Mouse (Mus musculus) liver, embryonic 11.5 days (tissue): Measurements from ENCODE around the gene Supt3. TPM values are rescaled to one million over a fixed set of nuclear protein-coding genes. Genes with fewer than 3 reads are reported as not detected.

Experiments
- ATAC-seq: fragments of 200-750 bp; cut with Nextera tagmentation; replicated peaks from 2 replicates; pipeline ENCODE4 v1.8.0; 2017; ENCODE audit warnings: moderate number of reproducible peaks, mild to moderate bottlenecking, moderate TSS enrichment, moderate library complexity; ENCODE audit not compliant: low FRiP score
- DNase-seq: peaks from one replicate; pipeline ENCODE4 v3.0.0-alpha.2; 2017; ENCODE audit warnings: low spot score
- H3K27ac ChIP-seq: fragments of 300-500 bp; sonication (generic); 2 replicates; pipeline ENCODE4 v1.5.1; 2014; ENCODE audit warnings: mild to moderate bottlenecking, low read depth, low read length, control low read depth
- H3K27me3 ChIP-seq: fragments of 300-500 bp; sonication (generic); replicated peaks from 2 replicates; pipeline ENCODE4 v1.6.1; 2014; ENCODE audit warnings: low read length, mixed read lengths; ENCODE audit not compliant: control insufficient read depth, insufficient read depth
- H3K36me3 ChIP-seq: fragments of 300-500 bp; sonication (generic); 2 replicates; pipeline ENCODE4 v1.6.1; 2014; ENCODE audit warnings: mild to moderate bottlenecking, low read length, moderate library complexity, mixed read lengths; ENCODE audit not compliant: control insufficient read depth, insufficient read depth
- H3K4me1 ChIP-seq: fragments of 300-500 bp; sonication (generic); replicated peaks from 2 replicates; pipeline ENCODE4 v1.6.1; 2014; ENCODE audit warnings: low read length, mixed read lengths; ENCODE audit not compliant: control insufficient read depth, insufficient read depth
- H3K4me2 ChIP-seq: fragments of 300-500 bp; sonication (generic); 2 replicates; pipeline ENCODE4 v1.6.1; 2014; ENCODE audit warnings: mild to moderate bottlenecking, control low read depth, moderate library complexity
- H3K4me3 ChIP-seq: fragments of 300-500 bp; sonication (generic); 2 replicates; pipeline ENCODE4 v1.5.1; 2014; ENCODE audit warnings: low read depth, low read length, control low read depth
- H3K9ac ChIP-seq: fragments of 300-500 bp; sonication (generic); 2 replicates; pipeline ENCODE4 v1.6.1; 2014; ENCODE audit warnings: low read depth, low read length, control low read depth
- H3K9me3 ChIP-seq: fragments of 300-500 bp; sonication (generic); 2 replicates; pipeline ENCODE4 v1.6.1; 2016; ENCODE audit warnings: low read length, inconsistent platforms, mixed read lengths; ENCODE audit not compliant: control insufficient read depth
- WGBS: fragments of 180-500 bp; shearing (Covaris S2); extraction: QIAGEN DNeasy Blood & Tissue Kit; methylation state at CpG from one replicate; pipeline ENCODE4 v1.1.7; 2014; 5-methylcytosine and 5-hydroxymethylcytosine counted together
- polyA plus RNA-seq: library from polyadenylated mRNA; unstranded; fragments of >200 nt; fragmentation: Nextera tagmentation; extraction: Ambion mirVana; gene quantifications from 2 replicates; pipeline ENCODE4 v1.2.1, GENCODE M21; 2014

The Supt3 gene
- polyA plus RNA-seq, 1 experiment from 2014 or later = 17.7 TPM

GRCm38 (mm10) chr17:44827964-44828363 is 51.0 kb downstream of the Supt3 start:
- H3K27me3 ChIP-seq = no peaks in the 10 kb centered on the region
- H3K27ac ChIP-seq = no peak overlapping the region
- H3K4me2 ChIP-seq = no peak overlapping the region; the same call in 1 of the 2 replicates
- no peaks in the 10 kb centered on the region for H3K9me3 ChIP-seq
- no peak overlapping the region for H3K9ac ChIP-seq
- H3K4me1 ChIP-seq = peaks cover 12% of the 10 kb centered on the region
- no peak overlapping the region for H3K4me3 ChIP-seq
- H3K36me3 ChIP-seq = no peaks in the 10 kb centered on the region
- ATAC-seq = peak; percentile 91
- WGBS = 66% methylated on average over 4 of the region's 4 CpGs
- DNase-seq = no peak

GRCm38 (mm10) chr17:44829587-44829986 is 52.6 kb downstream of the Supt3 start:
- DNase-seq = no peak
- no peak overlapping the region for H3K4me2 ChIP-seq

GRCm38 (mm10) chr17:44831201-44831600 is 54.2 kb downstream of the Supt3 start:
- no peak for ATAC-seq
- no peak overlapping the region for H3K9ac ChIP-seq
- 29% methylated on average over 1 of the region's 1 CpGs for WGBS

More at GRCm38 (mm10) chr17:44829587-44829986, 52.6 kb downstream of the Supt3 start:
- ATAC-seq = no peak
- Histone ChIP-seq H3K4me1 (peaks cover 12% of the 10 kb centered on the region), H3K4me3 (no peak overlapping the region), H3K9me3 (no peaks in the 10 kb centered on the region), H3K27me3 (no peaks in the 10 kb centered on the region), H3K9ac (no peak overlapping the region), H3K27ac (no peak overlapping the region), H3K36me3 (no peaks in the 10 kb centered on the region)
- WGBS = 64% methylated on average over 3 of the region's 3 CpGs

GRCm38 (mm10) chr17:44842184-44842583 is 65.2 kb downstream of the Supt3 start:
- Histone ChIP-seq H3K4me1 (no peaks in the 10 kb centered on the region), H3K9ac (no peak overlapping the region), H3K36me3 (no peaks in the 10 kb centered on the region), H3K27me3 (no peaks in the 10 kb centered on the region), H3K27ac (no peak overlapping the region), H3K4me3 (no peak overlapping the region), H3K9me3 (no peaks in the 10 kb centered on the region), H3K4me2 (no peak overlapping the region)
- no peak for DNase-seq
- no peak for ATAC-seq
- 78% methylated on average over 4 of the region's 4 CpGs for WGBS

More at GRCm38 (mm10) chr17:44831201-44831600, 54.2 kb downstream of the Supt3 start:
- no peak overlapping the region for H3K4me3 ChIP-seq
- peaks cover 10% of the 10 kb centered on the region for H3K4me1 ChIP-seq
- H3K27ac ChIP-seq = no peak overlapping the region
- no peaks in the 10 kb centered on the region for H3K27me3 ChIP-seq
- H3K36me3 ChIP-seq = no peaks in the 10 kb centered on the region
- no peaks in the 10 kb centered on the region for H3K9me3 ChIP-seq
- no peak for DNase-seq
- H3K4me2 ChIP-seq = no peak overlapping the region

GRCm38 (mm10) chr17:44863165-44863564 is 86.2 kb downstream of the Supt3 start:
- ATAC-seq (no peak), DNase-seq (no peak)
- H3K9me3 ChIP-seq = no peaks in the 10 kb centered on the region
- no peaks in the 10 kb centered on the region for H3K36me3 ChIP-seq
- no peak overlapping the region for H3K9ac ChIP-seq
- H3K4me2 ChIP-seq = no peak overlapping the region
- no peaks in the 10 kb centered on the region for H3K4me1 ChIP-seq
- WGBS = 90% methylated on average over 6 of the region's 6 CpGs
- H3K27me3 ChIP-seq = no peaks in the 10 kb centered on the region
- no peak overlapping the region for H3K27ac ChIP-seq
- no peak overlapping the region for H3K4me3 ChIP-seq

GRCm38 (mm10) chr17:44893592-44893991 is 116.6 kb downstream of the Supt3 start:
- Histone ChIP-seq H3K27me3 (no peaks in the 10 kb centered on the region), H3K9ac (no peak overlapping the region), H3K36me3 (no peaks in the 10 kb centered on the region), H3K4me3 (no peak overlapping the region), H3K27ac (no peak overlapping the region), H3K9me3 (no peaks in the 10 kb centered on the region), H3K4me1 (no peaks in the 10 kb centered on the region), H3K4me2 (no peak overlapping the region)
- DNase-seq (no peak), ATAC-seq (no peak)
- WGBS = 20% methylated on average over 1 of the region's 1 CpGs

- no peak for ATAC-seq
- WGBS = 83% methylated on average over 4 of the region's 4 CpGs
- H3K9ac ChIP-seq = no peak overlapping the region
Measured at GRCm38 (mm10) chr17:44943536-44944090, 166.7 kb downstream of the Supt3 start.

GRCm38 (mm10) chr17:44945333-44945732 is 168.4 kb downstream of the Supt3 start:
- Histone ChIP-seq H3K9ac (no peak overlapping the region), H3K27ac (no peak overlapping the region), H3K36me3 (no peaks in the 10 kb centered on the region), H3K4me3 (no peak overlapping the region), H3K9me3 (no peaks in the 10 kb centered on the region), H3K4me2 (no peak overlapping the region), H3K27me3 (no peaks in the 10 kb centered on the region), H3K4me1 (no peaks in the 10 kb centered on the region)
- 79% methylated on average over 5 of the region's 5 CpGs for WGBS
- DNase-seq (no peak), ATAC-seq (no peak)

More at GRCm38 (mm10) chr17:44943536-44944090, 166.7 kb downstream of the Supt3 start:
- Histone ChIP-seq H3K4me3 (no peak overlapping the region), H3K27me3 (no peaks in the 10 kb centered on the region), H3K27ac (no peak overlapping the region), H3K4me2 (no peak overlapping the region), H3K36me3 (no peaks in the 10 kb centered on the region), H3K4me1 (no peaks in the 10 kb centered on the region), H3K9me3 (no peaks in the 10 kb centered on the region)
- DNase-seq = no peak

GRCm38 (mm10) chr17:44948321-44948720 is 171.4 kb downstream of the Supt3 start:
- no peaks in the 10 kb centered on the region for H3K9me3 ChIP-seq
- no peak overlapping the region for H3K9ac ChIP-seq
- H3K4me1 ChIP-seq = no peaks in the 10 kb centered on the region
- 88% methylated on average over 3 of the region's 3 CpGs for WGBS
- no peak for DNase-seq
- no peak overlapping the region for H3K4me2 ChIP-seq
- no peak overlapping the region for H3K4me3 ChIP-seq
- H3K36me3 ChIP-seq = no peaks in the 10 kb centered on the region
- H3K27ac ChIP-seq = no peak overlapping the region
- no peak for ATAC-seq
- H3K27me3 ChIP-seq = no peaks in the 10 kb centered on the region
